Mouse (Mus musculus): ENCODE data around the gene Syde1.
"Not testable (repeated sequence)": the region's sequence is repeated elsewhere in the genome, so short reads cannot be mapped to it uniquely, and the experiment has no call there.

Syde1 gene

GRCm38 (mm10) chr10:78591406-78592328 is at the start of gene Syde1:
TSS of gene Syde1 (minus strand) at chr10:78591964.
- in situ Hi-C loops (cut with MboI; ENCODE audit: unreplicated experiment in 2 of 2): loop anchor here in 1 of 2 experiments (25.0 kb wide), 3 partner anchors 154 to 979 kb away; partner anchors contain the start of genes Cstb, Gm49325, Pfkl and Sumo3

- in situ Hi-C loops (cut with MboI; ENCODE audit: unreplicated experiment in 2 of 2): no loop called here
Observed at GRCm38 (mm10) chr10:78632311-78632710, 40.5 kb upstream of the Syde1 start.

GRCm38 (mm10) chr10:78630194-78630593 is 38.4 kb upstream of the Syde1 start:
- in situ Hi-C loops (cut with MboI; ENCODE audit: unreplicated experiment in 2 of 2): no loop called here

- in situ Hi-C loops (cut with MboI; ENCODE audit: unreplicated experiment in 2 of 2): not testable (repeated sequence)
Observed at GRCm38 (mm10) chr10:78623143-78623542, 31.4 kb upstream of the Syde1 start.

GRCm38 (mm10) chr10:78617974-78618373 is 26.2 kb upstream of the Syde1 start, which contains the start of gene Olfr1357:
TSS of gene Olfr1357 (minus strand) at chr10:78618074.
- in situ Hi-C loops (cut with MboI; ENCODE audit: unreplicated experiment in 2 of 2): no loop called here

GRCm38 (mm10) chr10:78607602-78608001 is 15.8 kb upstream of the Syde1 start:
- in situ Hi-C loops (cut with MboI; ENCODE audit: unreplicated experiment in 2 of 2): no loop called here

- in situ Hi-C loops (cut with MboI; ENCODE audit: unreplicated experiment in 2 of 2): no loop called here
Observed at GRCm38 (mm10) chr10:78605080-78605479, 13.3 kb upstream of the Syde1 start.

- in situ Hi-C loops (cut with MboI; ENCODE audit: unreplicated experiment in 2 of 2): loop anchor here (5.0 to 25.0 kb wide), 5 partner anchors 78 to 988 kb away; partner anchors contain the start of genes Cstb (in 1 of the 2), Gm49325 (in 1 of the 2), Pfkl (in 1 of the 2) and Sumo3 (in 1 of the 2)
Observed at GRCm38 (mm10) chr10:78599865-78600264, 8.1 kb upstream of the Syde1 start.

- in situ Hi-C loops (cut with MboI; ENCODE audit: unreplicated experiment in 2 of 2): loop anchor here in 1 of 2 experiments (25.0 kb wide), 3 partner anchors 157 to 982 kb away; partner anchors contain the start of genes Cstb, Gm49325, Pfkl and Sumo3
Observed at GRCm38 (mm10) chr10:78594566-78594965, 2.8 kb upstream of the Syde1 start.

GRCm38 (mm10) chr10:78594157-78594556 is 2.4 kb upstream of the Syde1 start:
- in situ Hi-C loops (cut with MboI; ENCODE audit: unreplicated experiment in 2 of 2): loop anchor here in 1 of 2 experiments (25.0 kb wide), 3 partner anchors 157 to 982 kb away; partner anchors contain the start of genes Cstb, Gm49325, Pfkl and Sumo3

- in situ Hi-C loops (cut with MboI; ENCODE audit: unreplicated experiment in 2 of 2): loop anchor here in 1 of 2 experiments (25.0 kb wide), 3 partner anchors 156 to 981 kb away; partner anchors contain the start of genes Cstb, Gm49325, Pfkl and Sumo3
Observed at GRCm38 (mm10) chr10:78593736-78594135, 2.0 kb upstream of the Syde1 start.

- in situ Hi-C loops (cut with MboI; ENCODE audit: unreplicated experiment in 2 of 2): loop anchor here in 1 of 2 experiments (25.0 kb wide), 3 partner anchors 156 to 981 kb away; partner anchors contain the start of genes Cstb, Gm49325, Pfkl and Sumo3
Observed at GRCm38 (mm10) chr10:78592856-78593379, 1.2 kb upstream of the Syde1 start.

- in situ Hi-C loops (cut with MboI; ENCODE audit: unreplicated experiment in 2 of 2): loop anchor here in 1 of 2 experiments (25.0 kb wide), 3 partner anchors 153 to 978 kb away; partner anchors contain the start of genes Cstb, Gm49325, Pfkl and Sumo3
Observed at GRCm38 (mm10) chr10:78590744-78591143, 1.0 kb downstream of the Syde1 start.

GRCm38 (mm10) chr10:78589901-78590300 is 1.9 kb downstream of the Syde1 start:
- in situ Hi-C loops (cut with MboI; ENCODE audit: unreplicated experiment in 2 of 2): loop anchor here in 1 of 2 experiments (25.0 kb wide), 3 partner anchors 153 to 978 kb away; partner anchors contain the start of genes Cstb, Gm49325, Pfkl and Sumo3

- in situ Hi-C loops (cut with MboI; ENCODE audit: unreplicated experiment in 2 of 2): loop anchor here in 1 of 2 experiments (25.0 kb wide), 3 partner anchors 152 to 977 kb away; partner anchors contain the start of genes Cstb, Gm49325, Pfkl and Sumo3
Observed at GRCm38 (mm10) chr10:78589291-78589690, 2.5 kb downstream of the Syde1 start.

GRCm38 (mm10) chr10:78586026-78586425 is 5.7 kb downstream of the Syde1 start:
- in situ Hi-C loops (cut with MboI; ENCODE audit: unreplicated experiment in 2 of 2): loop anchor here in 1 of 2 experiments (25.0 kb wide), 3 partner anchors 149 to 974 kb away; partner anchors contain the start of genes Cstb, Gm49325, Pfkl and Sumo3

- in situ Hi-C loops (cut with MboI; ENCODE audit: unreplicated experiment in 2 of 2): loop anchor here in 1 of 2 experiments (25.0 kb wide), 3 partner anchors 148 to 973 kb away; partner anchors contain the start of genes Cstb, Gm49325, Pfkl and Sumo3
Observed at GRCm38 (mm10) chr10:78585606-78586005, 6.2 kb downstream of the Syde1 start.

- in situ Hi-C loops (cut with MboI; ENCODE audit: unreplicated experiment in 2 of 2): loop anchor here in 1 of 2 experiments (25.0 kb wide), 3 partner anchors 148 to 973 kb away; partner anchors contain the start of genes Cstb, Gm49325, Pfkl and Sumo3
Observed at GRCm38 (mm10) chr10:78584996-78585395, 6.8 kb downstream of the Syde1 start.

- in situ Hi-C loops (cut with MboI; ENCODE audit: unreplicated experiment in 2 of 2): loop anchor here in 1 of 2 experiments (25.0 kb wide), 3 partner anchors 147 to 972 kb away; partner anchors contain the start of genes Cstb, Gm49325, Pfkl and Sumo3
Observed at GRCm38 (mm10) chr10:78583939-78584338, 7.8 kb downstream of the Syde1 start.

GRCm38 (mm10) chr10:78583347-78583746 is 8.4 kb downstream of the Syde1 start:
- in situ Hi-C loops (cut with MboI; ENCODE audit: unreplicated experiment in 2 of 2): loop anchor here in 1 of 2 experiments (25.0 kb wide), 3 partner anchors 146 to 971 kb away; partner anchors contain the start of genes Cstb, Gm49325, Pfkl and Sumo3

Data from v-Abl transformed pro-B cells (cell line).